Mouse (Mus musculus) inflammation-experienced regulatory T-cells, adult 6 months (primary cell): ENCODE data around the gene Cwh43. TPM values are rescaled to one million over a fixed set of nuclear protein-coding genes. Genes with fewer than 3 reads are reported as not detected.

Experiments
- ATAC-seq: one replicate; pipeline ENCODE4 v1.8.0; 2017
- polyA plus RNA-seq, 3 experiments: library from polyadenylated mRNA; unstranded; fragments of 100-300 nt; shearing (Covaris generic); gene quantifications; one replicate each; pipeline ENCODE4 v1.2.1; 2017

Gene Cwh43
- polyA plus RNA-seq, 3 experiments from 2014 or later = not detected

DNA sequence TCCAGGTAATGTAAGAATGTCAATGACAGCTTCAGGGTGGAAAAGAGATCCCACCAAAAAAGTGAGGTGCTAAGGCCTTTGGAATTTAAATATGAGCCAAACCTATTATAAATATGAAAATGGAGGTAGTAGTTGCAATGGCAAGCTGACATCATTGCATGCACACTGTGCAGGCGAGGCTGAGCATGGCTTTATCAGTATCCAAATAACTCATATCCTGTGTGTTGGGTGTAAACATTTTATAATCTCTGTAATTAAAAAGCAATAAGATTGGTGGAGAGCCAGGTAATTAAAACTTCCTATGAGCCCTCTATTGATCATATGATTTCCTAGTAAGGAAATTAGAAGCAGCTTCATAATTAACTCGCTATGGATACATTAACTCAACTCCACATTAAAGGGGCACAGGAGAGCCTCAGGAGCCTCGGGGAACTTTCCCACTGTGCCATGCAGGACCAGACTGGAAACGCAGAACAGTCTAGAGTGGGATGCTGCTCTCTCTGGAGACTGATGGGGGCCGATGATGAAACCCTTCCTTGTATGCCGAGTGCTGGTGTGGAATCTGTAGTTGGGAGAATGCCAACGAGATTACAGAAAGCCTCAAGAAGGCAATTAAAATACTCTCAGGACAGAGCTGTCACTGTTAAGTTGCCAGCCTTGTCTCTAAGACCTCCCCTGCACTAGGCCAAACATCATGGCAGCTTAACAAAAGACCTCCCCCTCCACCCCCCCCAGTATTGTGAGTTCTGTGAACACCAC is 5.9 kb upstream of the Cwh43 start:
- no peak for ATAC-seq

DNA sequence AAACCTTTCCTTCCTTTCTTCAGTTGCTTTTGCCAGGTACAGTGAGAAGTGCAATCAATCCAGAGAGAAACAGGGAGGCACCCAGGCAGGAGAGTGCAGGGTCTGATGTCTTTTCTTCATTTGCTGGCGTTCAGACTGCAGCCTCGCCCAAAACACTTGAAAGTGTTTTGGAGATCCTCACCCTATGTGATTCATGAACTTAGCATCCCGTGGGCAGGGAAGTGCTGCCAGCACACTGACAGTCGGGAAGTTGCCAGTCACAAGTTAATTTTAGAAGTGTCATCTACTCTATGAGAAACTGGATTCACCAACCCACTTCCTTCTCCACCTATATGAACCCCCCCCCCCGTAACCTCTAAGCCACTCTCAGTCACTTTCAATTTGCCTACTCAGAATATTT is 4.5 kb upstream of the Cwh43 start:
- peak; percentile 62 for ATAC-seq

DNA sequence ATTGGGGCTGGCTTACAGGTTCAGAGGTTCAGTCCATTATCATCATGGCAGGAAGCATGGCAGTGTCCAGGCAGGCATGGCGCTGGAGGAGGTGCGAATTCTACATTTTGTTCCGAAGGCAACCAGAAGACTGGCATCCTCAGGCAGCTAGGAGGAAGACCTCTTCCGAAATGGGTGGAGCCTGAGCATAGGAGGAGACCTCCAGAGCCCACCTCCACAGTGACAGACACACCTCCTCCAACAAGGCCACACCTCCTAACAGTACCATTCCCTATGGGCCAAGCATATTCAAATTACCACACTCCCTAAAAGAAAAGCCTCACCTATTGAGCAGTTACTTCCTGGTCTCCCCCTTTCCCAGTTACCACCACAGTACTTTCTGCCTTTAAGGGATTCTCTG is 3.0 kb upstream of the Cwh43 start:
- ATAC-seq = no peak

DNA sequence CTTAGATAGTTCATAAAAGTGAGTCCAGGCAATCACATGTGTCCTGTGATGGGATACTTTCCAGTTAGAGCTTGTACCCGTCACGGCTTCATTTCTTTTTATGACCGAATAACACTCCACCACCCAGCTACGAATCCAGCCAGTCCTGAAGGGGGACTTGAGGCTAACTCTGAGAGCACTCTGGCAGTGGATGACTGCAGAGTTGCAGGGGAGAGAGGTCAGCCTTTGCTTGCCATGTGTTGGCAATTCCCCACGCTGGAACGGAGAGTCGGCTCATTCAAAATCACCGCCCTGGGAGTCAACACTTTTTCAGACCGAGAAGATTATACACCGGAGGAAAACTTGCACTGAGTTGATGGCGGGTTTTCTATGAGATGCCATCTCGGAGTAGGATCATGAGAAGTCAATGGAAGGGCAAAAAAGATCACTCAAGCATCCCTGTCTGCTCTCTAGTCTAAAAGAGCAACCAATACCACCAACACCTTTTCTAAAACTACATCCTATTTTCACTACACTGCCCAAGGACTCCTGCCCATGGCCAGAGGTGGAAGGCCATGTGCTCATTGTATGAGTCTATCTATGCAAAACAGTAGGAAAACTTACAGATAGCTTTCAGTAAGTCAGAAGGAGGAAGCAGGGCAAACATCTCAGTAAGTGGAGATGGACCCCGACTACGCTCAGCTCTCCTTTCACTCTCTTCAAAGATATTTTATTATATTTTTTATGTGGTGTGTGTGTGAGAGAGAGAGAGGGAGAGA is 2.4 kb upstream of the Cwh43 start:
- no peak for ATAC-seq

DNA sequence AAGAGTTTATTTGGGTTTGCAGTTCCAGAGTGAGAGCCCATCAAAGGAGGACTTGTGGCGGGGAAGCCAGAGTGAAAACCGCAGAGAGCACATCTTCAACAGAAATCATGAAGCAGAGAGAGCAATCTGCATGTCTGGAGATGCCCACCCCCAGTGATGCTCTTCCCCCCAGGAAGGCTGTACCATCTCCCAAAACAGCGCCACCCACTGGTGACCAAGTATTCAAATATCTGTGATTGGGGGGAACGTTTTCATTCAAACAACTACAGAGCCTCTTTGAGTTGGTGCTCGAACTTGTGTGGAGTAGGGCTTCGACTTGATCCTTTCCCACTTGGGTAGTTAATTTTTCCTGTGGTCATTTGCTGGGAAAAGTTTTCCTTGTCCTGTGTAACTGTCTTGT is 1.1 kb upstream of the Cwh43 start:
- no peak for ATAC-seq

DNA sequence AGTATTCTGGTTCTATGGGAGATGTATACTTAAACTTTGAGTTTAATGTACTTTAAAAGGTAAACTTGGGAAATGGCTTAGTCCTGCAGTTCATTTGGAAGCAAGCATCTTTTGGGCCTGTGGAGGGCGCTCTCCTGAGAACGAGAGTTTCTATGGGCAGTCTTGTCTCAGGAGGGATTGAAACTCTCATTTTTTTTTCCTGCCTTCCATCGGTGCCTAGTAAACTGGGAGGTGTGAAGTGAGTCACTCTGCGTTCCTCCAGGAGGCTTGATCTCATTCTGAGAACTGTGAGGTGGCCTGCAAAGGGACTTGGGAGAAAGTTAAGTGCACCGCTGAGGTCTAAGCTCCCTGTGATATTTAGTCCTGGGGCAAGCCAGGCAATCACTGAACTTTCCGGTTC is 986 bp downstream of the Cwh43 start:
- ATAC-seq = no peak

DNA sequence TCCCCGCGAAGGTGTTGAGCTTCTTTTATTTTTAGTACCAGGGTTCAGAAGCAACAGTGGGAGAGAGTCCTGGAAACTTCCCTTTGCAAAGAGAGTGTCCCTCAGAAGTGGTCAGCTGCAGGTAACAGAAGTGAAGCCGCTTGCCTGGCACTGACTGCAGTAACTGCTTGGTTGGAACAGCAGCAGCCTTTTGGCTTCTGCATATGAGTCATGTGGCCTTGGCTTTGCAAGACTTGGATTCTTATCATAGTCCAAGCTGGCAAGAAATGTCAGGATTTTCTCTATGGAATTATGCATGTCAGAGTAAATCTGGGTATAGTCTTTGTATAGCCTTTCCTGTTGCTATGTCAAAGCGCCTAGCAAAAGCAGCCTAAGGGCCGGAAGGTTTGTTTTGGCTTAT is 4.1 kb downstream of the Cwh43 start:
- no peak for ATAC-seq

DNA sequence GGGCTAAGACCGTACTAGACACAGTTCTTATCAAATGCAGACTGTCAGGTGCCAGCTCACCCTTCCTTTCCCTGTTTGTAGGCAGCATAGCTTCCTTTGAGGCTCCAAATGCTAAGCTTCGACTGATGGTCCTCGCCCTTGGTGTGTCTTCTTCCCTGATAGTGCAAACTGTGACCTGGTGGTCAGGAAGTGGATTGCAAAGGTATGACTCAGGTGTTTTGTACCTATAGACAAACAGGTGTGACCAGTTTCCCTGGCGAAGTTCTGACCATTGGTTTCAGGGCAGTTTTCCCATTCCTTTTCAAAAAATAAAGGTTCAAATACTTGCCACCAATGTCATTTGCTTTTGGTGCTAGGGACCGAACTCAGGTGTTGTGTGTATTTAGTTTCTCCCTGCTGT is 5.9 kb downstream of the Cwh43 start:
- ATAC-seq = no peak

DNA sequence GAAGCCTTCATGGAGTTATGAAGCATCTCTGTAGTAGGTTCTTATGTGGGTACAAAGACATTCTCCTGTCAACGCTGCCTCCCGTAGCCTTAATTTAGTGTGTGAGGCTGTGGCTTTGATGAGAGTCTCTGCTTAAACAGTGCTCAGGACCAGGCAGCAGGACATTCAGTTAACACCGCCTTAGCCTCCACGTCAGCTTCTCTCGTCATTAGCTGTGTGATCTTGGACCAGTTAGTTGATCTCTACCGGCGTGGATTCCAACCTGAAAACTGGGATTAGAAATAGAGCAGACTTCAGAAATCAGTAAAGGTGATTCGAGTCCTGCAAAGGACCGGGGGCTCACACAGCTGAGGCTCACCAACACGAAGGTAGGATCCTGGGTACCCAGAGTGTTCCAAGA is 8.3 kb downstream of the Cwh43 start:
- ATAC-seq = no peak

DNA sequence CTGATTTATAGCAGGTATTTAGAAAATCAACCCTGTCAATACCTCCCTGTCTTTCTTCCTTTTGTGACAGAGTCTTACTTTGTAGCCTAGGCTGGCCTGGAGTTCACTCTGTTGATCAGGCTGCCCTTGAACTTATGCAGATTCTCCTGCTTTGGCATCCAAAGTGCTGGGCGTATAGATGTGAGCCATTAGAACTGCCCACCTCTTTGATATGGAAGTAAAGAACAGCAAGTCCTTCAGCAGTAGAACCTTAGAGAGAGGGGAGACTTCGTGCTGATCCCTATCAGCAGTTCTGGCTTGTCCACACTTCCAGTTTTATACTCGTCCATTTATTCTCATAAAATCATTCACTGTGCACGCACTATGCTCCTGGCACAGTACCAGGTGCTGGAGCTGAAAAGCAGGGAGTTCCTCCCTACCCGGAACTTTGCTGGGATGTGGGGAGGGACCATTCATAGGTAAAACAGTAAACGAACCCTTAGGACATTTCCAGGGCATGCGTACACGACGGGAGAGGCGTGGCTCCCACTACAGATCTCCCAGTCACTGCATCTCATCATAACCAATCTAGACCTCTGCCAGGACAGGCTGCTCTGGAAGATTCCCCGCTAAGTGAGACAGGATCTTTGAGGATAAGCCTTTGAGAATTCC is 13.3 kb downstream of the Cwh43 start:
- no peak for ATAC-seq

DNA sequence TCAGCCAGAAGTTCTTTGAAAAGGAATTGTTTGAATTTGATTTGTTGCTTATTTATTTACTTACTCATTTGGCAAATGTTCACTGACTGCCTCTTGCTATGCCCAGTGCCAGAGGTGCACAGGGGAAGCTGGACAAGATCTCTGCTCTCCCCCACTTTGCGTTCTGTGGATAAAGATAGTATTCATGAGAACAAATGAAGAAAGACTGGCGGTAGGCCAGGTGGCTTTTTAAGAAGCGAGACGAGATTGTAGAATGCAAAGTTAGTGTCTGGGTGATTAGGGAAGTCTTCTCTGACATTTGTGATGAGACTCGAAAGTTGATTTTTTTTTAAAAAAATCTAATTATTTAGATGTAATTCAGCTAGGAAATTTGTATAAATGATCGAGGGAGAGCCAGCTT is 20.9 kb downstream of the Cwh43 start:
- ATAC-seq = no peak

DNA sequence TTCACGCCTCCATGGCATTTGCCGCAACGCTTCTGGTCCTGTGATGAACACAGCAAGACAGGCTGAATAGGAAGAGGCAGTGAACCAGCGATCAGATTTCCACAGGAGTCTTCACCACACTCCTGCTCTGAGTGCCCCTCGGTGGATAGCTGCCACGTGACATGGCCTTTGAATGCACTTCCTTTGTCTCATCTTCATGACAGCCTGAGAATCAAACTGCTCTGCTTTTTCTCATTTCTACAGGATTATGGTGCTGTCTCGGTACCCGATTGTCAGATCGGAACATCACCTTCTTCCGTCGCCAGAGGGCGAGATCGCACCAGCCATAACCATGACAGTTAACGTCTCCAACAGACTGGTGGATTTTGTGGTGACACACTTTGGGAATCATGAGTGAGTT is 25.7 kb downstream of the Cwh43 start:
- peak; percentile 70 for ATAC-seq

DNA sequence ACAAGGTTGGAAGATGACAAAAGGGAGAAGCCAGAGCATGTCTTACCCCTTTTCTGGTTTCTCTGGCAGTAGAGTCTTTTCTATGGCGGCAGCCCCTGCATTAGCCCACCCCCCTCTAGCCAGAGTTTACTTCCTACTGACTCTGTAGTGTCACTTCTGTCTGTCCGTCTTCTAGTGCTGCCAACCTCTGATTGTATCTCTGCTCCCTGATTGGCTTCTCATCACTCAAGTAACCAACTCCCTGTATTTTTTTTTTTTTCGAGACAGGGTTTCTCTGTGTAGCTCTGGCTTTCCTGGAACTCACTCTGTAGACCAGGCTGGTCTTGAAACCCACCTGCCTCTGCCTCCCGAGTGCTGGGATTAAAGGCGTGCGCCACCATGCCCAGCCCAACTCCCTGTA is 26.9 kb downstream of the Cwh43 start:
- no peak for ATAC-seq

DNA sequence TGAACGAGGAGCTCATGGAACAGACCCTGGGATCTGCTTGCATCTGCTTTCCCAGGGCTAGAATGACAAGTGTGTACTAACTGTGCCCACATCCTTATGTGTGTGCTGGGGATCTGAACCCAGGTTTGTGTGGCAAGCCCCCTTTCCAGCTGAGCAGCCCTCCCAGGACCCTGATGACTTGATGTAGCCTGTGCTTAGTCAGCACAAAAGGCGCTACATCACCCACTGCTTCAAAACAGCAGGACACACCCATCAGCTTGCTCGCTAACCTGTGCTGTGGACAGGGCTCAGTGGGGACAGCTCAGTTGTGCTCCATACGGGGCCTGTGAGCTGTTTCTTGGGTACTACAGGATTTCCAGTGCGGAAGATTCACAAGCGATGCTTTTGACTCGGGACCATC is 28.9 kb downstream of the Cwh43 start:
- ATAC-seq = no peak

DNA sequence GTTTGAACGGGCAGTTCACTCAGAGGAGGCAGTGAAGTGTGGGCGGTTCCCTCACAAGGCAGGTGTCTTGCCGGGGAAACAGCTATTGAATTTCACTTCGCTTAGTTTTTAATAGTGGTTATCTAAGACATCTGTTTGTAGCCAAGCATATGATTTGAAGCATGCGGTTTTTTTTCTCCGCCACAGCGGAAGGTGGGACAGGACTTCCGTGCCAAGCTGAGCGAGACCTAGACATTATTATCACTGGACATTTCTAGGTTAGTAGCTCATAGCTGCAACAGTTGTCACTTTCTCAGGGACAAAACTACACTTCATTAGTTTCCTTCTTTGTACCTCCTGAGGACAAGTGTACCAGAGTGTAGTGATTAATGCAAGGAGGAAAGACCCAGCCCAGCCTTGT is 36.3 kb downstream of the Cwh43 start:
- no peak for ATAC-seq

DNA sequence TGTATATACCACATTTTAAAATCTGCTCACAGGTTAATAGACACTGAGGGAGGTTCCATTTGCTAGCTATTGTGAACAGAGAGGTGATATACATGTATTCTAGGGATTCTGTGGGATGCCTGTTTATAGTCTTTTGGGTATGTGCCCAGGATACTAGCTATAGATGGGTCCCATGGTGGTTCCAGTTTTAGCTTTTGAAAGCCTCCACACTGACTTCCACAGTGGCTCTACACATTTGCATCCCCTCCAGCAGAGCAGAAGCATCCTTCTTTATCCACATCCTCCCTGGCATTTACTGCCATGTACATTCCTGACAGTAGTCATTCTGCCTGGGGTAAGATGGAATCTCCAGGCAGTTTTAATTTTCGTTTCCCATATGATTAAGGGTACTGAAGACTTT is 44.4 kb downstream of the Cwh43 start:
- ATAC-seq = no peak

DNA sequence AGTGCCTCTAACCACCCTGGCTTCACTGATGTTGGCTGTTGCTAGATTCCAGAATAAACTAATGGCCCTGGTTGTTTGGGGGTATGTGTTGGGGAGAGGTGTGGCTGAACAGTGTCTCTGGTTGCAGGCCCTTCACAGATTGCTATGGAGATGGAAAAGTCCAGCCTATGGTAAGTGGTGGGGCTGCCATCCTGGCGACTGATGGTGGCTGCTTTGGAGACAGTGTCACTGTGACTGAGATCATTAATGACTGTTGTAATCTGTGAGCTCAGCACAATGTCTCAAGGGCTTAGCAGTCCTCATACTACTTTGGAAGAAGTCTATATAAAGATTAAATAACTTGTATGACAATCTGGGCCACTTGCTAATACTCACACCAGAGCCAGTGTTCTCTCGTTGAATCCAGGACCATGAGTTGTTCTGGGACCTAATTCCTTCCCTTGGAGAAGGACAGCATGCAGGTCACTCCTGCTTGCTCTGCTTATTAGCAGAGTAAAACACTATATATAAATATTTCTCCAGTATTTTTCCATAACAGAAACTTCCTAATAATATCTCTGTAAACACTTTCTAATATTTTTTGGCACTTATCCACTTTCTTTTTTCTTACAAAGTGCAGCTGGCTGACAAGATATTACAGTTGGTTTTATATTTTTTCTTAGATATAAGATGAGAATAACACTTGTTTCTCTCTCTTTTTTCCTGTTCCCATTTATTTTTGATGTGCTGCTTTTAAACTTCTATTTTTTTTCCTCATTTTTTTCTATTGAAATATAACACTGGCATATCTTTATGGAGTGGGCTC is 48.8 kb downstream of the Cwh43 start:
- ATAC-seq = no peak

DNA sequence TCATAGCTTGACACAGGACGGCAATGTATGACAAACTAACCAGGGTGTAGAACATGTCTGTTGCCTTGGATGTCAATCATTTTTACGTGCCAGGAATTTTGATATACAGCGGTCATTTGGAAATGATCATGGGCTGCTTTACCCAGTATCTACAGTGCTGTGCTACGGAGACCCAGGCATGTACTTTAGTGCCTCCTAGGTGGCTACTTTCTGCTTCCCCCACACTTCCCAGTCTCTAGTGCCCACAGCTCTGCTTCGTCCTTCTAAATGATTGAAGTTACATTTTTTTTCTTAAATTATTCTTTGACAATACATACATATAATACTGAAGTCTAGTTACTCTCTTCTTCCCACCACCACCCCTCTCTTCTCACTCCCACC is 49.4 kb downstream of the Cwh43 start:
- ATAC-seq = no peak

DNA sequence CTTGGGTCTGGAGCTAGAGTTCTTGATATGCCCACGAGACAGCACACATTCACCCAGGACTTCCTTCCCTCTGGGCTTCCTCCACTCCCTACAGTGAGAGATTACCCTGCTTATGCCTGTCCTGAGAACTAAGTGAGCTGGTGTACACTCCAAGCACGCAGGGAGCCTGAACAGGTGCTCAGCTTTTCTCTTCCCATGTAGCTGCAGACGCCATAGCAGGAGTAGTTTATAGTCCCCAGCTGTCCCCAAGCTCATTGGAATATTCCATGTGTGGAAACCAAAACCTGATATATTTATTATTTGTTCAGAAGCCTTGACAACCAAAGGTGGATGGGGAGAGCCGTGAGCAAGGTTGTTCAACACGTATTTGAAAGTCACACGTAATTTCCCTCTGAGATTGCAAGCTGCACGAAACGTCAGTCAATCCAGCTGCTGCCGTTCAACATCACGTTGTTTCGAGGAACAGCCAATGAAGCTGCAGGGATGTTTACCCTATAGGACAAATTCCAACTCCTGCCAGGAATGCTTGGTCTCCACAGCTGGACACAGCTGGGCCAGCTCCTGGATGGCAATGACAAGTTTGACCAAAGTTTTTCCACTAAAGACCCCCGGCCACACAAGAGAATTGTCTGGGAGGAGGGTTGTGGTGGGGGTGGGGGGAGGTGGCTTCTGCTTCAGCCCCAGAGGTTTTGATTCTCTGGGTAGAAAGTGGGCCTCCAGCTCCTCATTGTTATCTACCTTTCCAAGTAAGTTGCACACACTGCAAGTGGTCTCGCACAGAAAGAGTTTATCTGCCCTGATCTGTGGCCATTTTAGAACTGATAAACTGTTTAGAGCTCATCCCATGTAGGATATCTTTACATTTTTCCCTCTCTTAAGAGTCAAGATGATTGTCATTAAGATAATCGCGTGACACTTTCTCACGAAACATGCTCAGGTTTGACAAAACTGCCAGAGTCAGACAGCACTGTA is 62.9 kb downstream of the Cwh43 start:
- ATAC-seq = no peak

DNA sequence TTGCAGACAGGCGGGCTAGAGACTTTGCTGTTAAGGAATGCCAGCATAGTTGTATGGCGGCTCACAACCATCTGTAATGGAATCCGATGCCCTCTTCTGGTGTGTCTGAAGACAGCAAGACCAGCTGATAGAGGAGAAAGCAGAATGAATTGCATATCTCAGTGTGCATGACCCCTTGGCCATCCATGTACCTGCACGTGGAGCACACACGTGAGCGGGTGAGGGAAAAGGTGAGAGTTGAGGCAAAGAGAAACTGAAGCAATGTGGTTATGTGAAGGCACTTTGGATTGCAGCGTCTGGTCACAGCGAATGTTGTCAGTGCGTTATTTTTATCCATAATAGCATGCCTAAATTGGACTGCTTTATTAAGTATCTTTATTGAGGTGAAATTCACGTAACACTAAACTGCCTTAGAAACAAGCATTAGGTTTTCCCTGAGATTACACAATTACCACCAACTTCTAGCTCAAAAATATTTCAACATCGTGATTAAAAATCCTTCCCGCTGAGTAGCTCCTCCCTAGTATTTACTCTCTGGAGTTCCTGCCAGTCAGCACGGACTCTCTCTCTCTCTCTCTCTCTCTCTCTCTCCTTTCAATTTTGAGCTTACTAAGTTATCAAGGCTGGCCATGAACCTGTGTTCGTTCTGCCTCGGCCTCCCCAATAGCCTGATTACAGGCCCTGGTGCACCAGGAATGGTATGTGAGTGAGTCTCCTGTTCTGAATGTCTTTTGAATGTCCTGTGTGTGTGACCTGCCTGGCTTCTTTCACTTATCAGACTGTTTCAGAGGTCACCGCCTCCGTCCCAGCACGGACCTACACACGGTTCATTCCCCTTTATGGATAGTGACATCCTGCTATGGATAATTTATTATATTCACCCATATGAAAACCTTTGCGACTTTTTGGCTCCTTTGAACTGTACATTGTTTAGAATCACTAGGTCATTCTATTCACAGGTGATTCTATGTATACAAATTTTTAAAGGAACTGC is 68.8 kb downstream of the Cwh43 start:
- ATAC-seq = no peak

DNA sequence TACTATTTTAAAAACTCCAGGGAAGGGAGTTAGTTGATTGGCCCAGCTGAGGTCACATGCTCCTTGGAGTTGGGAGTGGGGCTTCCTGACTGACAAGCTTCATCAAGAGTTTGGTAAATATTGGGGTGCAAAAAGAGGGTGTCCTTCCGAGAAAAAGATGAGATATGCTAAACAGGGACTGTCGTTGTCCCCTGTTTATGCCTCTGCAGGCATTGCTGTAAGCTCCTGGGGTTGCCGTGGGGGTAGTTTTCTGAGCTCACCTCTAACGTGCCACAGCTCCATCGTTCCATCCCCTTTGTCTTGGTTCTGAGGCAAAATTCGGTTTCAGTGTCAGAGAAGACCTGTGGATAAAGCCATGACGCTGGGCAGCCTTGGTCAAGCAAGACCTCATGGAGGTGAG is 74.8 kb downstream of the Cwh43 start, which contains the start of gene Dcun1d4:
Dcun1d4 (plus strand) TSS at position 301 of the 400 bp plus-strand sequence.
- no peak for ATAC-seq
